Mouse (Mus musculus): Measurements from ENCODE around the gene Ppp4r1.

DNA sequence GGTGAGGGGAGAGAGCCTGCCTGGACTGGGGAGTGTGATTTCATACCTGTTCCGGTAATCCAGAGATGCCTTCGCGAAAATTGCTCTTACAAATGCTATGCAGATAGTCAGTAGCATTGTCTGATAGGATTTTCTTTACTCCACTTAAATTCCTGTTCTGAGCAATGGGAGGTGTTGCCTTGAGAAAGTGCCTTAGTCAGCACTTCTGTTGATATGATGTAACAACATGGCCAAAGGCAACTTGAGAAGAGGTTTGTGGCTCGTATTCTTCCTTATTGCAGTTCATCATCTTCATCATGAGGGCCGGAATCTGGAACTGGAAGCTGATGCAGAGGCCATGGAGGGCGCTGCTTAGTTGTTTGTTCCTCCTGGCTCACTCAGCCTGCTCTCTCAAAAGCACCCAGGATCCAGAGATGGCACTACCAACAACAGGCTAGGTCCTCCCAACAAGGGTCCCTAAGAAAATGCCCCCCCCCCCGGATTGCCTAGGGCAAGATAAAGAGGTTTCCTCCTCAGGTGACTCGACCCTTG is 2.3 kb downstream of the Ppp4r1 start:
- TF ChIP-seq POLR2A (IDR thresholded peaks at IDR 0.05; ENCODE audit: extremely low read depth, insufficient read depth, low read length) (no peak), CTCF (IDR thresholded peaks at IDR 0.05; ENCODE audit: extremely low read depth, insufficient read depth, low read length) (no peak)
